Mouse (Mus musculus): ENCODE data around the gene Cabp4.
A peak's percentile ranks its signal among the peaks of the same experiment; 100 is the strongest.

The Cabp4 gene

GRCm38 (mm10) chr19:4100718-4101261 is 43.0 kb downstream of the Cabp4 start:
- no peak for DNase-seq

DNA sequence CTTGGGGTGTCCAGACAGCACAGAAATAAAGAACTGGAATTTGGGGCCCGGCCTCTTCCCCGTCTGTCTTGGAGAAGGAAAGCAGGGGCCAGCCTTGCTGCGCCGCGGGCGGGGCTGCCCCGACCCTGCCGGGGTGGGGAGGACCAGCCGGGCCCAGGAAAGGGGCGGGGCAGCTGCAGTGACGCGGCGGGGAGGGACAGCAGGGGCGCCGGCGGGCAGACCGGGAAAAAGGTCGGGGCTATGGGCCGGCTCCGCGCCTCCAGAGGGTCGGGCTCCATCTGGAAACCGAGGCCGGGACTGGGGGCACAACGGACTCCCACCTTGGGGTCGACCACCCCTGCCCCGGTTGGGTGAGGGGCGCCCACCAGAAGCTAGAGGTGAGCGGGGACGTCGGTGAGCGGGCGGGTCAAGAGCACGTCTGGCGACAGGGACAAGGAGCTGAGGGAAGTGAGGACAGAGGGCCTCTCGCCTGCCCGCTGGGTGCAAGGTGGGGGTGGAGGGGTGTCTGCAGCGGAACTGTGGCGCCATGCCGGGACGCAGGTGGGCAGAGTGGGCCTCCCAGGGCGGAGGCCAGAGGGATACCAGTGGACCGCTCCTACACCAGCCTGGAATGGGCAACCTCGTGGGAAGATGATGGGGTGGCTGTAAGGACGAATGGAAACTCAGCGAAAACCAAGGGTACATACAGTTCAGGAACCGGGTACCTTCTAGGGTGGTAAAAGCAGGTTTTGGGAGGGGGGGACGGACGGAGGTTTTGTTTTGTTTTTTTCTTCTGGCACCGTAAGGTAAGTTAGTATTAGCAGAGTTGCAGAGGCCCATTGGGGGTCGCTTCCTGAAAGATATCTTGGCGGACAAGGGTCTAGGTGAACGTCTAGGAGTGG is 43.8 kb downstream of the Cabp4 start, which contains the start of gene Pitpnm1:
Pitpnm1 (plus strand) TSS at position 162 of the 881 bp plus-strand sequence.
- DNase-seq, result peak; percentile 83 to 91

DNA sequence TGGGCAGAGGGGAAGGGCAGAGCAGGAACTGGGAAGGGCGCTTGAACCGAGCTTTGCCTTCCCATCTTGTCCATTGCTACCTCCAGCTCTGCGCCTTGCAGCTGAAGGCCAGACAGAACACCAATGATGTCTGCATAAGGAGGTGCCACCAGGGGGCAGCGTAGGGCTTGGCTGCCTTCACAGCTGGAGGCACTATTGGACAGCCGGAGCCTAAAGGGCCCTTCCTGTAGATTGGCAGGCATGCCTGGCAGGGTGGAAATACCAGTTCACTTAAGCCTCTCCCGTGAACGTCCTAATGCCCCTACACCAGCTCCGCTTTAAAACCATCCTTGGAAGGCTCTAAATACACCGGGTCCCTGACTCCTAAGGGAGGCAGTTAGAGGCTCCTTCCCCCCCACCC is 44.8 kb downstream of the Cabp4 start:
- peak; percentile 84 to 96 for DNase-seq

GRCm38 (mm10) chr19:4098426-4098825 is 45.4 kb downstream of the Cabp4 start:
- no peak for DNase-seq

- no peak for DNase-seq
Measured at GRCm38 (mm10) chr19:4097441-4097825, 46.4 kb downstream of the Cabp4 start.

GRCm38 (mm10) chr19:4096642-4097440 is 47.0 kb downstream of the Cabp4 start, which contains the start of gene Cdk2ap2:
Gene Cdk2ap2 (plus strand): TSS chr19:4097182.
- peak; percentile 99 for DNase-seq

GRCm38 (mm10) chr19:4095802-4096201 is 48.0 kb downstream of the Cabp4 start:
- no peak for DNase-seq

GRCm38 (mm10) chr19:4094774-4095303 is 49.0 kb downstream of the Cabp4 start:
- DNase-seq, result no peak

GRCm38 (mm10) chr19:4094348-4094747 is 49.5 kb downstream of the Cabp4 start:
- no peak for DNase-seq

GRCm38 (mm10) chr19:4093772-4094171 is 50.1 kb downstream of the Cabp4 start:
- DNase-seq, result no peak

DNA sequence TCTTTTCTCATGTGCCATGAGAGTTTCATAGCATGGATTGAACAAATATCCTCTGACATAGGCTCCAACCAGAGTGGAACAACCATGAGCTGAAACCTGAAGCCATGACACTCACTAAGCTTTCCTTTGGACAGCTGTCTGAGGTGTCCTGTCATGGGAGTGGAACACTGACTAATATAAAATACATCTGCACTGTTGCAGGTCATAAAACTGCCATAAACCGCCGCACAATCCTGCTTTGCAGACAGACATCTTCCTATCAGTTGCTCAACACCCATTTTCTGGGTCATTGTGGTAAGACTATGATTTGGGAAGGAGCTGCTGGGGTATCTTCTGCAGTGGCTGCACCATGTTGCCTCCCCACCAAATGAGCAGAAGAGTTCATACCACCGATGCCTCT is 51.1 kb downstream of the Cabp4 start:
- DNase-seq, result no peak

DNA sequence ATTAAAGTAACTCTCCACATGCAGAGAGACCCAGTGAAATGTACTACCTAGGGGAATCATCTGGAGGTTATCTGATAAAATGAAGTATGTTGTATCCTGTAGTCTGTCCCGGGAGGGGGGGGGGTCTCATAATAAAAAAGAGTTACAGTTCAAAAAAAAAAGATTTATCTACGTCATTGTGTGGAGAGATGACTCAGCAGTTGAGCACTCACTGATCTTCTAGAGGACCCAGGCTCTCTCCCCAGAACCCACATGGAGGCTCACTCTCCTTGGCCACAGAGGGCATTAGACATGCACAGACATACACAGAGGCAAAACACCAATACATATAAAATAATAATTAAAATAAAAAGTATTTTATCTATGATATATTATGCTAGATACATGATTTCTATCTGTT is 52.5 kb downstream of the Cabp4 start:
- no peak for DNase-seq

GRCm38 (mm10) chr19:4090446-4090845 is 53.4 kb downstream of the Cabp4 start:
- DNase-seq, result no peak

GRCm38 (mm10) chr19:4089128-4089527 is 54.7 kb downstream of the Cabp4 start:
- no peak for DNase-seq

GRCm38 (mm10) chr19:4088146-4088545 is 55.7 kb downstream of the Cabp4 start:
- no peak for DNase-seq

GRCm38 (mm10) chr19:4087090-4087489 is 56.7 kb downstream of the Cabp4 start:
- DNase-seq, result no peak

DNA sequence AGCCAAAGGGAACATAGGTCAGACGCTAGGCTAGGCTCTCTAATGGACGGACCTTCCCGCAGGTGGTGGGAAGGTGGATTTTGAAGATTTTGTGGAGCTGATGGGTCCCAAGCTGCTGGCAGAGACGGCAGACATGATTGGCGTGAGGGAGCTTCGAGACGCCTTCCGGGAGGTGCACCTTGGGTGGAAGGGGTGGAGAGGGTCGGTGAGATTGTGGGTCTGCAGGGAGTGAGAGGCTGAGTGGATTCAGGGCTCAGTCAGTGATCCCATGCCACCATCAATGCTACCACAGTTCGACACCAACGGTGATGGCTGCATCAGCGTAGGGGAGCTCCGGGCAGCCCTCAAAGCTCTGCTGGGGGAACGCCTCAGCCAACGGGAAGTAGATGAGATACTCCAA is 57.7 kb downstream of the Cabp4 start:
- no peak for DNase-seq

Measured in spleen, adult 18-20 months (tissue).